Mouse (Mus musculus): ENCODE results near the gene Lrrc25.

DNA sequence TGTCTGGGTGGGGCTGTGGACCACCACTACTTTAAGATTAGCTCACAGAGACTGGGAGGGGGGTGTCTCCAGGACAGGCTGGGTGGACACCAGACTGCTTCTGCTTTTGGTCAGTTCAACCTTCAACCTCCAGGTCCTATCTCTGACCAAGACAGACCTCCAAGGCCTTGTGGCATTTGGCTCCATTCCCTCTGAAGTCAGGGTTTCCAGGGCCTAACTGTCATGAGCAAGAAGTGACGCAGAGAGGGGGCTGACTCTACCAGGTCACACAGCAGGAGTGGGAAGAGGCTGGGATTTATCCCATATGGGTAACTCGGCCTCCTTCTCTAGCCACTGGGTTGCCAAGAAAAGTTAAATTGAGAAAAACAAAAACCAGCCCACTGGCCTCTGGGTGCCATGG, 41.8 kb downstream of the Lrrc25 start:
- TF ChIP-seq POLR2A (IDR thresholded peaks at IDR 0.05; ENCODE audit: low read depth, low read length): no peak
- no peak for TF ChIP-seq CTCF (conservative IDR thresholded peaks at IDR 0.05; ENCODE audit: insufficient read depth, insufficient read length, low read depth, low read length)
